Mouse (Mus musculus) spleen, adult 2 months (tissue): Measurements from ENCODE around the gene Olfr1056. TPM values are rescaled to one million over a fixed set of nuclear protein-coding genes. Genes with fewer than 3 reads are reported as not detected.
"Not testable (repeated sequence)": the region's sequence is repeated elsewhere in the genome, so short reads cannot be mapped to it uniquely, and the experiment has no call there.

ENCODE experiments used
- DNase-seq, 2 experiments: peaks; one replicate each; pipeline versions ENCODE4 v3.0.0 to v3.0.0-alpha.2; 2012 to 2021; ENCODE audit warnings: low spot score in 2 of 2, low read depth in 1 of 2
- H3K27ac ChIP-seq: fragments of 200-500 bp; 2 replicates; pipeline ENCODE4 v1.5.1; 2012; ENCODE audit warnings: low read length, inconsistent platforms; ENCODE audit not compliant: insufficient read depth
- H3K27me3 ChIP-seq: fragments of 200-500 bp; 2 replicates; pipeline ENCODE4 v1.6.1; 2012; ENCODE audit warnings: mild to moderate bottlenecking, moderate library complexity, low read length, inconsistent platforms; ENCODE audit not compliant: control insufficient read depth, insufficient read depth
- H3K36me3 ChIP-seq: fragments of 200-500 bp; 2 replicates; pipeline ENCODE4 v1.6.1; 2012; ENCODE audit warnings: mild to moderate bottlenecking, low read length, inconsistent platforms; ENCODE audit not compliant: control insufficient read depth, insufficient read depth
- H3K4me1 ChIP-seq: fragments of 200-500 bp; 2 replicates; pipeline ENCODE4 v1.6.1; 2011; ENCODE audit warnings: inconsistent platforms; ENCODE audit not compliant: control insufficient read depth, insufficient read depth, insufficient read length
- H3K4me3 ChIP-seq: fragments of 200-500 bp; 2 replicates; pipeline ENCODE4 v1.5.1; 2011; ENCODE audit warnings: mild to moderate bottlenecking, inconsistent platforms; ENCODE audit not compliant: insufficient read depth, insufficient read length; ENCODE audit errors: extremely low read depth
- CTCF ChIP-seq: fragments of 200-500 bp; IDR thresholded peaks from 2 replicates; pipeline ENCODE4 v1.5.1; 2011; ENCODE audit warnings: mild to moderate bottlenecking, inconsistent platforms; ENCODE audit not compliant: insufficient read depth, insufficient read length, insufficient replicate concordance; ENCODE audit errors: extremely low read depth
- POLR2A ChIP-seq: fragments of 200-500 bp; IDR thresholded peaks from 2 replicates; pipeline ENCODE4 v1.6.1; 2011; ENCODE audit warnings: low read depth, low read length, inconsistent platforms
- WGBS: fragments of 180-500 bp; shearing (Covaris S2); methylation state at CpG from one replicate; pipeline ENCODE4 v1.1.7; 2018; 5-methylcytosine and 5-hydroxymethylcytosine counted together
- polyA plus RNA-seq: library from polyadenylated mRNA; depleted of rRNA; stranded (reverse); fragments of >200 nt; gene quantifications from 2 replicates; pipeline ENCODE4 v1.2.3, GENCODE M21; 2012; rRNA removed

Gene Olfr1056
- polyA plus RNA-seq: not detected in 2 replicates

GRCm38 (mm10) chr2:86362369-86362768 is at the start of gene Olfr1056:
Olfr1056 (minus strand) TSS chr2:86362469.
- Histone ChIP-seq H3K27ac (no peak within 1 kb of the TSS), H3K4me3 (no peak within 1 kb of the TSS), H3K4me1 (no peaks in the 10 kb centered on the region), H3K36me3 (no peaks in the 10 kb centered on the region), H3K27me3 (no peaks in the 10 kb centered on the region)
- DNase-seq: no peak
- no peak for TF ChIP-seq POLR2A
- TF ChIP-seq CTCF: no peak

GRCm38 (mm10) chr2:86395114-86395513 is 32.8 kb upstream of the Olfr1056 start:
- no peak for DNase-seq
- no peaks in the 10 kb centered on the region for H3K27me3 ChIP-seq
- H3K4me3 ChIP-seq: no peak overlapping the region
- WGBS: 71% methylated on average over 2 of the region's 2 CpGs
- no peak overlapping the region for H3K27ac ChIP-seq
- H3K36me3 ChIP-seq: no peaks in the 10 kb centered on the region
- no peaks in the 10 kb centered on the region for H3K4me1 ChIP-seq
- TF ChIP-seq POLR2A: no peak
- no peak for TF ChIP-seq CTCF

- H3K27ac ChIP-seq, H3K4me3 ChIP-seq, DNase-seq, H3K4me1 ChIP-seq, H3K36me3 ChIP-seq, H3K27me3 ChIP-seq: not testable (repeated sequence)
Observed at GRCm38 (mm10) chr2:86388461-86388860, 26.2 kb upstream of the Olfr1056 start, which contains the start of gene Olfr1058. Olfr1058 (minus strand) TSS chr2:86388561.

GRCm38 (mm10) chr2:86378293-86378692 is 16.0 kb upstream of the Olfr1056 start, which contains the start of gene Olfr1057:
Olfr1057 (minus strand) TSS chr2:86378393.
- no peaks in the 10 kb centered on the region for H3K4me1 ChIP-seq
- no peaks in the 10 kb centered on the region for H3K36me3 ChIP-seq
- no peak for TF ChIP-seq POLR2A
- TF ChIP-seq CTCF: no peak
- H3K27me3 ChIP-seq: no peaks in the 10 kb centered on the region
- H3K4me3 ChIP-seq: no peak within 1 kb of the TSS
- no peak within 1 kb of the TSS for H3K27ac ChIP-seq
- no peak for DNase-seq

- H3K4me3 ChIP-seq, H3K27ac ChIP-seq, H3K36me3 ChIP-seq, H3K4me1 ChIP-seq, H3K27me3 ChIP-seq, DNase-seq: not testable (repeated sequence)
- WGBS: 92% methylated on average over 2 of the region's 6 CpGs
Observed at GRCm38 (mm10) chr2:86366342-86366741, 4.1 kb upstream of the Olfr1056 start.

GRCm38 (mm10) chr2:86351751-86352150 is 10.5 kb downstream of the Olfr1056 start:
- H3K4me1 ChIP-seq, H3K4me3 ChIP-seq, H3K27me3 ChIP-seq, DNase-seq, H3K27ac ChIP-seq, H3K36me3 ChIP-seq: not testable (repeated sequence)
- 85% methylated on average over 1 of the region's 1 CpGs for WGBS

- no peaks in the 10 kb centered on the region for H3K27me3 ChIP-seq
- TF ChIP-seq POLR2A (no peak), CTCF (no peak)
- no peak within 1 kb of the TSS for H3K27ac ChIP-seq
- H3K36me3 ChIP-seq: no peaks in the 10 kb centered on the region
- WGBS: 86% methylated on average over 5 of the region's 5 CpGs
- no peak within 1 kb of the TSS for H3K4me3 ChIP-seq
- DNase-seq: no peak
- no peaks in the 10 kb centered on the region for H3K4me1 ChIP-seq
Observed at GRCm38 (mm10) chr2:86350184-86350583, 12.1 kb downstream of the Olfr1056 start, which contains the start of gene Olfr1055. Olfr1055 (minus strand) TSS chr2:86350284.

GRCm38 (mm10) chr2:86335333-86335732 is 26.9 kb downstream of the Olfr1056 start, which contains the start of gene Olfr1054:
Olfr1054 (minus strand) TSS chr2:86335433.
- Histone ChIP-seq H3K4me3 (no peak within 1 kb of the TSS; the same call in 1 of the 2 replicates), H3K36me3 (no peaks in the 10 kb centered on the region), H3K27me3 (no peaks in the 10 kb centered on the region), H3K4me1 (no peaks in the 10 kb centered on the region), H3K27ac (no peak within 1 kb of the TSS)
- 91% methylated on average over 3 of the region's 3 CpGs for WGBS
- TF ChIP-seq CTCF: no peak
- DNase-seq: no peak
